Mouse (Mus musculus) midbrain, embryonic 11.5 days (tissue): ENCODE measurements at regions not wholly inside any gene's neighbourhood (a gene's known extent, or its start where the extent isn't known, plus 50 kb on each side); places are given as distances from the start of the nearest gene placed in this dataset.

Experiments
- ATAC-seq: fragments of 200-750 bp; cut with Nextera tagmentation; 2 replicates; pipeline ENCODE4 v1.8.0; 2017; ENCODE audit warnings: moderate TSS enrichment, moderate library complexity; ENCODE audit not compliant: low FRiP score
- DNase-seq: peaks from one replicate; pipeline ENCODE4 v3.0.0; 2015; ENCODE audit warnings: low spot score; ENCODE audit errors: missing footprints
- H3K27ac ChIP-seq: fragments of 300-500 bp; sonication (generic); 2 replicates; pipeline ENCODE4 v1.5.1; 2014; ENCODE audit warnings: low read depth, low read length
- H3K27me3 ChIP-seq: fragments of 300-500 bp; sonication (generic); 2 replicates; pipeline ENCODE4 v1.6.1; 2014; ENCODE audit warnings: mild to moderate bottlenecking, low read length, moderate library complexity, mixed read lengths; ENCODE audit not compliant: control insufficient read depth, insufficient read depth
- H3K36me3 ChIP-seq: fragments of 300-500 bp; sonication (generic); 2 replicates; pipeline ENCODE4 v1.6.1; 2014; ENCODE audit warnings: mild to moderate bottlenecking, low read length, moderate library complexity, mixed read lengths; ENCODE audit not compliant: control insufficient read depth, insufficient read depth
- H3K4me1 ChIP-seq: fragments of 300-500 bp; sonication (generic); 2 replicates; pipeline ENCODE4 v1.6.1; 2014; ENCODE audit warnings: low read length; ENCODE audit not compliant: control insufficient read depth, insufficient read depth
- H3K4me2 ChIP-seq: fragments of 300-500 bp; sonication (generic); 2 replicates; pipeline ENCODE4 v1.6.1; 2014; ENCODE audit warnings: mild to moderate bottlenecking, moderate library complexity
- H3K4me3 ChIP-seq: fragments of 300-500 bp; sonication (generic); 2 replicates; pipeline ENCODE4 v1.5.1; 2014; ENCODE audit warnings: low read depth, low read length
- H3K9ac ChIP-seq: fragments of 300-500 bp; sonication (generic); 2 replicates; pipeline ENCODE4 v1.6.1; 2014; ENCODE audit warnings: low read length
- H3K9me3 ChIP-seq: fragments of 300-500 bp; sonication (generic); 2 replicates; pipeline ENCODE4 v1.6.1; 2016; ENCODE audit warnings: low read length; ENCODE audit not compliant: control insufficient read depth
- WGBS: fragments of 180-500 bp; shearing (Covaris S2); extraction: QIAGEN DNeasy Blood & Tissue Kit; methylation state at CpG from one replicate; pipeline ENCODE4 v1.1.7; 2014; 5-methylcytosine and 5-hydroxymethylcytosine counted together

DNA sequence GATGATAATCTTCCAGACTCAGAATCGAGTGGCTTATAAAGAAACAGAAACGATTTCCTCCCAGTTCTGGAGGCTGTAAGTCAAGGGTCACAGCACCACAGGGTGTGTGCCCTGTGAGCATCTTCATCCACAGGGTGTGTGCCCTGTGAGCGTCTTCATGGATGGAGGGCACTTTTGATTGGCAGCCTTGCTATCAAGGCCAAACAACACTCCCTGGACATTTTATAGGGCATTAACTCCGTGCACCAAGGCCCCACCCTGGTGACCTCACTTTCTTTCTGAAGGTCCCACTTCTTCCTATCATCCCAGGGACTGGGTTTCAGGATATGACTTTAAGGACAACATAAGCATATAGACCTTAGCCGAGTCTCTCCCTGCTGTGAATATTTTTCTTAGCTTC, 885.3 kb upstream of the Car8 start:
- ATAC-seq (0 out of 2 replicates have a peak, but pooled peaks have one; percentile 20), DNase-seq (no peak)
- H3K27ac ChIP-seq = no peak overlapping the region
- H3K4me3 ChIP-seq = no peak overlapping the region
- H3K27me3 ChIP-seq = no peaks in the 10 kb centered on the region
- 57% methylated on average over 5 of the region's 5 CpGs for WGBS
- H3K4me1 ChIP-seq = peaks cover 2% of the 10 kb centered on the region; the same call in 1 of the 2 replicates
- H3K9ac ChIP-seq = no peak overlapping the region
- no peak overlapping the region for H3K4me2 ChIP-seq
- no peaks in the 10 kb centered on the region for H3K9me3 ChIP-seq
- no peaks in the 10 kb centered on the region for H3K36me3 ChIP-seq

DNA sequence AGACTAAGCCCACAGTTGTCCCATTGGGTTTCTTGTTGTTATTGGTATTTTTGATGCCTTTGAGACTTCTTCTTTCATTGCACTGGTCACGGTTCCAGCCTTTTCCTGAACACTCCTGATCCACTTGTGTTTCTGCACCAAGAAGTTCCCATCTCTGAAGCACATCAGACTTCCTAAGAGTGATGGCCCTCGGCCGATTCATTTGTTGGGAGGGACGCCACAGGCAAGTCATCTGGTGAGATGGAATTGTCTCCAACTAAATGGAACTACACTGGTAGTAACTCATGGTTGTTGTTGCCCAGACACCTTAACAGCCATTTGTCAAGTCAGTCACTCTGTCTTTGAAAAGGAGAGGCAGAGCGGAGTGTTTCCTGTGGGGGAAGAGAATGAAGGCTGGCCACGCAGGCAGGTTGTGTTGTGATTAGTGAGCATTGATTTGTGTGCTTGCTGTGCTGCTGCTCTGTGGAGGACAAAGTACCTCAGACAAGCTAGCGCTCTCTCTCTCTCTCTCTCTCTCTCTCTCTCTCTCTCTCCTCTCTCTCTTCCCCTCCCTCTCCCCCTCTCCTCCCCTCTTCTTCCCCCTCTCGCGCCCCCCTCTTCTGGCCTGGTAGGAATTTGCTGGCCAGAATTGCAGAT, 884.7 kb upstream of the Car8 start:
- DNase-seq = no peak
- Histone ChIP-seq H3K27me3 (no peaks in the 10 kb centered on the region), H3K36me3 (no peaks in the 10 kb centered on the region), H3K27ac (no peak overlapping the region), H3K4me2 (no peak overlapping the region), H3K9me3 (no peaks in the 10 kb centered on the region), H3K4me1 (peaks cover 2% of the 10 kb centered on the region; the same call in 1 of the 2 replicates), H3K9ac (no peak overlapping the region), H3K4me3 (no peak overlapping the region)
- peak; percentile 34; the same call in 1 of the 2 replicates for ATAC-seq
- WGBS = 81% methylated on average over 9 of the region's 9 CpGs

DNA sequence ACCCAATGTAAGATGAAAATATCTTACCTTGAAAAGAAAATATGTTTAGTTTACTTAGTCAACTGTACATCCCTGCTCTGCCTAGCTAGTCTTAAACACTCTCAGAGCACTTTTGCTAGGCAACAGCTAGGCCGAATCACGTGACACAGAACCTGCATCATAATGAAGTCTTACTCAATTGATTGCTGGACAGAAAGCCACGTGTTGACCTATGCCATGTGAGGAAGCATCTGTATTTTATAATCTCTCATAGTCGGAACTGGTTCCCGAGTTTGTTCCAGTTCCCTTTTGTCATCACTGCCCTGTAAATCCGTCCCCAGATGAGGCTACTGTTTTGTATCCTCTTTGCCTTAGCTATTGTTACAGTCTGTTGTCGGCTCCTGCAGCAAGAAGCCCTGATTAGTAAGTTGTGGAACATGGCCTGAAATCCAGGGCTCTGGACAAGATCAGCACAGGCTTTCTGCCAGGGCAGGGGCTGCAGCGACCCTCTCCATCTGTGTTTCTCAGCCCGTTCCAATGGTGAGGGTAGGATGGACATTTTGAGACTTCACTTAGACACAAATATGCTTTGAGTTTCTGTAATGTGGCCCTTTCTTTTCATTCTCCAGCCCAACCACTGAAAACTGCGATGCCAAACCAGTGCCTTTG, 883.9 kb upstream of the Car8 start:
- H3K27ac ChIP-seq = no peak overlapping the region

DNA sequence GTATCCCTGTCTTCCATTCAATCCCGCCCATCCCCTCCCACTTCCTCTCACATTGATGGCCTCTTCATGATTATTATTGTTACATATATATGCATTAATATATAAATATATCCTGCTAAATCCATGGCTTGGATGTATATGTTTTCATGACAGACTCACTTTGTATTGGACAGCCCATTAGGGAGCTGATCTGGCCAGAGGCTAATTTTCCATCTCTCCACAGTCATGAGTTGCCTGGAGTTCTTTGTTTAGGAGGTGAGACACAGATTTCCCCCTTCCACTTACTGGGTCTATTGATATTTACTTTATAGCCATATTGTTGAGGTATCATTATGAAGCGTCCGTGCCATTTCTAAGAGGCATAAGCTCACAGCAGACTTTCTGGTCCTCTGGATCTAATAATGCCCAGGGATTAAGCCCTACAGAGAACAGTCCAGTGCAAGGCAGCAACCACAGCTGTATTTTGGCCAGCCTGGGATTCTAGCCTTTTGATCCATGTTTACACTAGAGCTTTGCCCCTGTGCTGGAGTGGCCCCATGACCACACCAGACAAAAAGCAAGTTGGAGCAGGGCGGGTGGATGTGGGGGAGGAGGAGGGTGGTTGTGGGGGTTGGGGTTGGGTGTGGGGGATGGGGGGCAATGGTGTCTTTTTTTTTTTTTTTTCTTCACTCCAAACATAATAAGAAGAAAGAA, 878.3 kb upstream of the Car8 start:
- ATAC-seq (peak; percentile 95), DNase-seq (no peak)
- Histone ChIP-seq H3K4me2 (no peak overlapping the region), H3K4me3 (no peak overlapping the region), H3K9me3 (no peaks in the 10 kb centered on the region), H3K27me3 (no peaks in the 10 kb centered on the region), H3K27ac (peak overlapping the region; percentile 51; the same call in 1 of the 2 replicates), H3K9ac (no peak overlapping the region), H3K4me1 (peaks cover 9% of the 10 kb centered on the region), H3K36me3 (no peaks in the 10 kb centered on the region)
- WGBS = 29% methylated on average over 4 of the region's 4 CpGs

More for the DNA sequence above, 883.9 kb upstream of the Car8 start:
- Histone ChIP-seq H3K4me3 (no peak overlapping the region), H3K27me3 (no peaks in the 10 kb centered on the region), H3K4me2 (no peak overlapping the region), H3K9me3 (no peaks in the 10 kb centered on the region), H3K4me1 (peaks cover 5% of the 10 kb centered on the region; the same call in 1 of the 2 replicates), H3K9ac (no peak overlapping the region), H3K36me3 (no peaks in the 10 kb centered on the region)
- ATAC-seq (no peak), DNase-seq (no peak)
- 75% methylated on average over 10 of the region's 10 CpGs for WGBS

DNA sequence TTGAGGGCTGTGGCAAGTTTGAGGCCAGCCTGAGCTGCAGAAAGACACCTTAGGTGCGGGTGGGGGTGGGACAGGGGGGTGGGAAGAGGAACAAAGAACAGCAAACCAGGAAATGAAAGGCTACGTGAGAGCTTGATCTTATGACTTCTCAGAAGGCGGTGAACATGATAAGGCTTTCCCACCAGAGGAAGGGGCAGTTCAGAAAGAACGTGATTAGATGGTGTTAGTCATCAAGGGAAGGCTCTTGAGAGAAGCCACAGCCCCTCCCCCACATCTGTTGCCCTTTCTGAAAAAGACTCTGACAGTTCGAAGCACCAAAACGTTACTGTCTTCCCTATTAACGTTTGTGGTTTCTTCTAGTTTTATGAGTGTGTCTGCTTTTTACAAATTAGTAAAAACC, 877.0 kb upstream of the Car8 start:
- H3K36me3 ChIP-seq = no peaks in the 10 kb centered on the region
- no peak for DNase-seq
- 27% methylated on average over 7 of the region's 7 CpGs for WGBS
- no peak overlapping the region for H3K4me2 ChIP-seq
- no peaks in the 10 kb centered on the region for H3K9me3 ChIP-seq
- no peak overlapping the region for H3K4me3 ChIP-seq
- H3K27me3 ChIP-seq = no peaks in the 10 kb centered on the region
- H3K27ac ChIP-seq = no peak overlapping the region
- peaks cover 9% of the 10 kb centered on the region for H3K4me1 ChIP-seq
- no peak for ATAC-seq
- H3K9ac ChIP-seq = no peak overlapping the region

DNA sequence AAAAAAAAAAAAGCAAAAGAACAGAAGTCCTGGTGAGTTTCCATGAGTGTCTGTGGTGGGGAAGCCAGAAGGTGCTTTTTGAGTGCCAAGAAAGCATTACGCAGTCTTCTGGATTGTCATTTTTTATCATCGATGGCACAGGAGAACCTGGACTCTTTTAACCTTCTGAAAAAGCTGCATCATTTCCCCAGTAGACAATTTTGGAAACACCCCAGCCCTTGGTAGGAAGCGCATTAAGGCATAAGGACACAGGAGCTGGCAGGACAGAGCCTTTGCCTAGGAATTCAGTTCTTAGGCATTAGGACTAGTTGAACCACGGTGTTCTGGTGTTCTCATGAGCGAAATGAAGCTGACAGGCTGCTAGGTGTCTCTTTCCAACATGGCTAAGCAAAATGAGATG, 875.1 kb upstream of the Car8 start:
- WGBS = 90% methylated on average over 5 of the region's 5 CpGs
- no peaks in the 10 kb centered on the region for H3K9me3 ChIP-seq
- H3K27ac ChIP-seq = no peak overlapping the region
- H3K9ac ChIP-seq = no peak overlapping the region
- H3K36me3 ChIP-seq = no peaks in the 10 kb centered on the region
- DNase-seq (no peak), ATAC-seq (no peak)
- peaks cover 9% of the 10 kb centered on the region for H3K4me1 ChIP-seq
- no peak overlapping the region for H3K4me2 ChIP-seq
- no peaks in the 10 kb centered on the region for H3K27me3 ChIP-seq
- H3K4me3 ChIP-seq = no peak overlapping the region

DNA sequence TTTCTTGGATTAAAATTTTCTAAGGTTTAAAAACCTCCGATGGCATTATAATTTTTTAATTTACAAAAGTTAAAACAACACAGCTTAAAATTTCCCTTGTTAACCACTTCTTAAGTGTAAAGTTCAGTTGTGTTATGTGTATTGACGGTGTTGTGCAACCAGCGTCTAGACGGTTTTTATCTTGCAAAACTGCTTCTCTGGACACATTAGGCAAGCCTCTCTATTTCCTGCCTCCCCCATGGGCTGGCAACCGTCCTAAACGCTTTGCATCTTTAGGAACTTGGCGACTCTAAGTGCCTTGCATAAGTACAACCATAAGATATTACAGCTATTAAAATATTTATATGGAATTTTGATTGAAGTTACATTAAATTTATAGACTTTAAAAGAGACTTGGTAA, 871.5 kb upstream of the Car8 start:
- Histone ChIP-seq H3K36me3 (no peaks in the 10 kb centered on the region), H3K4me2 (no peak overlapping the region), H3K4me1 (no peaks in the 10 kb centered on the region), H3K9ac (no peak overlapping the region), H3K27me3 (no peaks in the 10 kb centered on the region), H3K9me3 (no peaks in the 10 kb centered on the region), H3K4me3 (no peak overlapping the region), H3K27ac (no peak overlapping the region)
- WGBS = 87% methylated on average over 7 of the region's 7 CpGs
- ATAC-seq (no peak), DNase-seq (no peak)

DNA sequence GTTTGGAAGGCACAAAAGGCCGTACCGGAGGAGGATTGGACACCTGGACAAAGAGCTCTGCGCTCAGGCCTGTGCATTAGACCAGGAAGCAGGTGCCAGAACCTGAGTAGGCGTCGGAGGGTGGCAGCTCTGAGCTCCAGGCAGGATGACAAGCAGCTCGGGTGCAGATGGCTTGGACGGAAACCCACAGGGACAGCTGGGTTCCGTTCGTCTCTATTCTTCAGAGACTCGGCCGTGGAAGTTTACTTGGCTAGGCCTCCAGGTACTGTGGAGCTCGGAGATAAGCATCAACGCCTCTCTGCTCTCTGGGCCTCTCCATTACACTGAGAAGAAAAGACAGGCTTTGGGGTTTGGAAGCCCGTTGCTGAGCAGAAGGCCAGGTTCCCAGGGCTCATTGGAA, 868.5 kb upstream of the Car8 start:
- Histone ChIP-seq H3K9ac (no peak overlapping the region), H3K4me3 (no peak overlapping the region), H3K4me2 (no peak overlapping the region), H3K36me3 (no peaks in the 10 kb centered on the region), H3K27me3 (no peaks in the 10 kb centered on the region), H3K4me1 (no peaks in the 10 kb centered on the region), H3K27ac (no peak overlapping the region), H3K9me3 (peaks cover 3% of the 10 kb centered on the region; the same call in 1 of the 2 replicates)
- DNase-seq (no peak), ATAC-seq (no peak)
- WGBS = 88% methylated on average over 14 of the region's 14 CpGs

DNA sequence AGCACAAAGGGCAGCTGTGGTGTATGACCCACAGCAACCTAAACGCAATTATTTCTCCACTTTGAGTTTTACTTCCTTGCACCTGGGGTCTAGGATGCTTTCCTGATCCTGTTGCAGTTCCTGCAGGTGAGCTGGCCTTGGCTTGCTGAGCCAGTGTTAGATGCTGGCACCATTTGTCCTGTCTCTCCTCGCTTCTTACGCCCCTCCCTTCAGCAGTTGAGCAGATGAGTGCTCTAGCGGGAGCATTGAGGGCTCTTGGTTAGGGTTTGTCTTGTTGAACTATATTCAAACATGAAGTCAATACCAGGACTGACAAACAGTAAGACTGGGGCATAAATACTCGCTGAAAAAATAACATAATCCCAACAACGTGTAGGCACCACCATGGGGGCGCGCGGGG, 867.9 kb upstream of the Car8 start:
- Histone ChIP-seq H3K9me3 (peaks cover 3% of the 10 kb centered on the region; the same call in 1 of the 2 replicates), H3K4me3 (no peak overlapping the region), H3K4me1 (no peaks in the 10 kb centered on the region), H3K27ac (no peak overlapping the region), H3K27me3 (no peaks in the 10 kb centered on the region), H3K36me3 (no peaks in the 10 kb centered on the region), H3K4me2 (no peak overlapping the region), H3K9ac (no peak overlapping the region)
- WGBS = 88% methylated on average over 9 of the region's 9 CpGs
- no peak for DNase-seq
- ATAC-seq = no peak
